Mouse (Mus musculus) megakaryocyte, embryonic 14.5 days (primary cell): ENCODE results near the gene Tbkbp1. TPM values are rescaled to one million over a fixed set of nuclear protein-coding genes. Genes with fewer than 3 reads are reported as not detected.

Experiments used
- H3K27me3 ChIP-seq: replicated peaks from 2 replicates; pipeline ENCODE3; 2012; ENCODE audit warnings: inconsistent platforms
- H3K36me3 ChIP-seq: replicated peaks from 2 replicates; pipeline ENCODE3; 2012; ENCODE audit warnings: low read length, inconsistent platforms, mixed read lengths
- H3K4me1 ChIP-seq: 2 replicates; pipeline ENCODE4 v1.6.1; 2012; ENCODE audit warnings: inconsistent platforms
- H3K4me3 ChIP-seq: replicated peaks from 2 replicates; pipeline ENCODE3; 2012; ENCODE audit warnings: moderate library complexity, mild to moderate bottlenecking, inconsistent platforms
- H3K9me3 ChIP-seq: 2 replicates; pipeline ENCODE4 v1.6.1; 2012; ENCODE audit warnings: inconsistent platforms
- FLI1 ChIP-seq: IDR thresholded peaks from 2 replicates; pipeline ENCODE4 v1.6.1; 2012; ENCODE audit warnings: low read length, inconsistent platforms, mixed read lengths
- GATA1 ChIP-seq: IDR thresholded peaks from 3 replicates; pipeline ENCODE4 v1.6.1; 2012; ENCODE audit warnings: mixed read lengths, low read length, inconsistent platforms, borderline replicate concordance
- polyA plus RNA-seq: library from polyadenylated mRNA; stranded (reverse); fragments of >175 nt; gene quantifications from 2 replicates; pipeline ENCODE4 v1.2.3, GENCODE M21; 2012; ENCODE audit warnings: low replicate concordance; ENCODE audit not compliant: insufficient read depth

The Tbkbp1 gene
- polyA plus RNA-seq, 1 experiment: 99.9 TPM

- peaks cover 65% of the 10 kb centered on the region for H3K36me3 ChIP-seq
- no peaks in the 10 kb centered on the region for H3K27me3 ChIP-seq
- TF ChIP-seq GATA1 (no peak), FLI1 (no peak)
- H3K9me3 ChIP-seq: no peaks in the 10 kb centered on the region
- peaks cover 97% of the 10 kb centered on the region for H3K4me1 ChIP-seq
- no peak overlapping the region for H3K4me3 ChIP-seq
Observed at GRCm38 (mm10) chr11:97145951-97146350, 5.3 kb downstream of the Tbkbp1 start.

GRCm38 (mm10) chr11:97145320-97145719 lies 6.0 kb downstream of the Tbkbp1 start:
- peaks cover 72% of the 10 kb centered on the region for H3K36me3 ChIP-seq
- TF ChIP-seq FLI1 (no peak), GATA1 (no peak)
- H3K4me3 ChIP-seq: no peak overlapping the region
- no peaks in the 10 kb centered on the region for H3K9me3 ChIP-seq
- H3K4me1 ChIP-seq: peaks cover 96% of the 10 kb centered on the region
- no peaks in the 10 kb centered on the region for H3K27me3 ChIP-seq

- no peaks in the 10 kb centered on the region for H3K27me3 ChIP-seq
- H3K4me1 ChIP-seq: peaks cover 82% of the 10 kb centered on the region
- peaks cover 87% of the 10 kb centered on the region for H3K36me3 ChIP-seq
Observed at GRCm38 (mm10) chr11:97143196-97143900, 7.9 kb downstream of the Tbkbp1 start.

DNA sequence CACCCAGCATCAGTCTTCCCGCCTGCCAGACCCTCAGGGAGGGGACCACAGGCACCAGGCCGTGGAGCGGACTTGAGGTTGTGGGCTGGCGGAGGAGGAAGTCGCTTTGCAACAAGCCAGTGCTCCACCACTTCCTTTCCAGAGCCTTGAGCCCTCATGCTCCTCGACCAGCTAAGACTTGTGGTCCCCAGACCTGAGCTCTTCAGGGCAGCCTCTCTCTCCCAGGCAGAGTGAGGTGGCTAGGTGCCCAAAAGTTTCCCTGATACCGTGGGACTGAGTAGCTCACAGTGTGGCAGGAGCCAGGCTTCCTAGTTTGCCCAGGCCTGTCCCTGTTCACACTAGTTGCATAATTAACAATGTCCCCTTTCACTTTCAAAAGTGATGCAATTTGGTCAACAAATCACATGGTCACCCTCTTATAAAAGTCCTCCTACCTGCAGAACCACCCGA lies 9.1 kb downstream of the Tbkbp1 start:
- Histone ChIP-seq H3K4me3 (peak overlapping the region; percentile 60), H3K9me3 (no peaks in the 10 kb centered on the region), H3K27me3 (no peaks in the 10 kb centered on the region), H3K4me1 (peaks cover 78% of the 10 kb centered on the region), H3K36me3 (peaks cover 87% of the 10 kb centered on the region)
- TF ChIP-seq GATA1 (no peak), FLI1 (no peak)

More at GRCm38 (mm10) chr11:97143196-97143900, 7.9 kb downstream of the Tbkbp1 start:
- Histone ChIP-seq H3K4me3 (peak overlapping the region; percentile 17), H3K9me3 (no peaks in the 10 kb centered on the region)
- no peak for TF ChIP-seq FLI1

- peaks cover 88% of the 10 kb centered on the region for H3K36me3 ChIP-seq
- no peak for TF ChIP-seq GATA1
- no peak for TF ChIP-seq FLI1
- H3K9me3 ChIP-seq: no peaks in the 10 kb centered on the region
- no peaks in the 10 kb centered on the region for H3K27me3 ChIP-seq
- H3K4me1 ChIP-seq: peaks cover 64% of the 10 kb centered on the region
- no peak overlapping the region for H3K4me3 ChIP-seq
Observed at GRCm38 (mm10) chr11:97140811-97141210, 10.5 kb downstream of the Tbkbp1 start.

DNA sequence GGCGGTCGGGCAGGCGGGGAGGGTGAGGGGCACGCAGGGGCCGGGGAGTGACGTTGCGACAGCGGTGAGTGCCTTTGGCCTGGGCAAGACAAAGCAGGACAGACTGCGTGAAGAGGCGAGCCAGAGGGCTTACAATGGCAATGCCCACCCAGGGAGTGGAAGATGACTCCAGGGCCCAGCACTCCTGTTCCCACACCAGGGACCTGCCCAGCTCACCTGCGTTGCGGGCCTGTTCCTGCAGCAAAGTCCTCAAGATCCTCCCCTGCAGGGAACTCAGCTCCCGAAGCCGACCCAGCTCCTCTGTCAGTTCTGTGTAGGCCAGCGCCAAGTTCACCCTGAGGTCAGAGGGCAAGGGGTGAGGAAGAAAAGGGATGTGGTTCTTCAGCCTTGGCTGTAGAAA lies 12.0 kb downstream of the Tbkbp1 start:
- Histone ChIP-seq H3K9me3 (no peaks in the 10 kb centered on the region), H3K27me3 (peaks cover 10% of the 10 kb centered on the region), H3K36me3 (peaks cover 82% of the 10 kb centered on the region), H3K4me3 (no peak overlapping the region), H3K4me1 (peaks cover 50% of the 10 kb centered on the region)
- no peak for TF ChIP-seq FLI1
- no peak for TF ChIP-seq GATA1

- Histone ChIP-seq H3K9me3 (no peaks in the 10 kb centered on the region), H3K4me3 (no peak overlapping the region), H3K36me3 (peaks cover 76% of the 10 kb centered on the region), H3K27me3 (peaks cover 15% of the 10 kb centered on the region), H3K4me1 (peaks cover 50% of the 10 kb centered on the region)
- TF ChIP-seq FLI1: no peak
- no peak for TF ChIP-seq GATA1
Observed at GRCm38 (mm10) chr11:97138554-97139226, 12.6 kb downstream of the Tbkbp1 start.

DNA sequence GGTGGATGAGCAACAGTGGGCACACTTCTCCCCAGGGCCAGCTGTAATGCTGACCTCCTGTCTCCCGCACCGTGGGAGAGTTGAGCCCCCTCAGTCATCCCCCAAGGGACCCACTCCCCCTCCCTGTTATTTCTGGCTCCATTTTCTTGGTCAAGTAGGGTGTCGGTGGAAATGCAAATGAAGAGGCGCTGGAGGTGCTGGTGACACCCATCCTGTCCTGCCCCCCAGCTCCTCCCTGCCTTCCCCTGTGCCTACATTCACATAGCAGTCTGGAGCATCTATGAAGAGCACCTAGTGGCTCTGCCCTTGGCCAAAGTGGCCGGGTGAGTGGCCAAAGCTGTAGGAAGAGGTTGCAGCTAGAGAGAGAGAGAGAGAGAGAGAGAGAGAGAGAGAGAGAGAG lies 18.0 kb downstream of the Tbkbp1 start:
- TF ChIP-seq FLI1 (no peak), GATA1 (no peak)
- H3K4me3 ChIP-seq: no peak overlapping the region
- peaks cover 63% of the 10 kb centered on the region for H3K27me3 ChIP-seq
- H3K9me3 ChIP-seq: no peaks in the 10 kb centered on the region
- peaks cover 35% of the 10 kb centered on the region for H3K36me3 ChIP-seq
- peaks cover 65% of the 10 kb centered on the region for H3K4me1 ChIP-seq

GRCm38 (mm10) chr11:97132185-97132584 lies 19.1 kb downstream of the Tbkbp1 start:
- TF ChIP-seq GATA1 (no peak), FLI1 (no peak)
- peaks cover 70% of the 10 kb centered on the region for H3K27me3 ChIP-seq
- H3K36me3 ChIP-seq: peaks cover 24% of the 10 kb centered on the region
- peaks cover 69% of the 10 kb centered on the region for H3K4me1 ChIP-seq
- no peaks in the 10 kb centered on the region for H3K9me3 ChIP-seq
- no peak overlapping the region for H3K4me3 ChIP-seq

DNA sequence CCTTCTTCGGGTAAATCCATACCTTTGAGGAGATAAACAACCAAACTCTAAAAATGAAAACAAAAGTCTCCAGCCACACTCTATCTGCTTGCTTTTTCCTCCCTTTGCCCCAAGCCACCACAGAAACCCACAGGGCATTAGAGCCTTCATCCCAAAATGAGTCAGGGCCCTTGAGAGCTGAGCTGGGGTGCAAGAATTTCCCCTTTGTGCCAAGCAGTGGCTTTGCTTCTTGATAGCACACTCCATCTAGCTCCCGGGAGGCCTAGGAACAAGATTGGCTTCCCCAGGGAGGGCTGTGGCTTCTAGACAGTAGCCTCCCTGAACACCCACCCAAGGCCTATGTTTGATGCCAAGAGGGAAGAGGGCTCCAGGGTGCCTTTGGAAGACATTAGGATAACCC lies 19.6 kb downstream of the Tbkbp1 start:
- TF ChIP-seq GATA1: no peak
- TF ChIP-seq FLI1: no peak
- H3K36me3 ChIP-seq: peaks cover 19% of the 10 kb centered on the region
- H3K4me1 ChIP-seq: peaks cover 74% of the 10 kb centered on the region
- peaks cover 71% of the 10 kb centered on the region for H3K27me3 ChIP-seq
- no peaks in the 10 kb centered on the region for H3K9me3 ChIP-seq
- H3K4me3 ChIP-seq: no peak overlapping the region

- Histone ChIP-seq H3K27me3 (peaks cover 80% of the 10 kb centered on the region), H3K4me3 (peak overlapping the region; percentile 19), H3K36me3 (peaks cover 7% of the 10 kb centered on the region), H3K4me1 (peaks cover 84% of the 10 kb centered on the region), H3K9me3 (no peaks in the 10 kb centered on the region)
- TF ChIP-seq GATA1 (no peak), FLI1 (no peak)
Observed at GRCm38 (mm10) chr11:97130318-97130717, 21.0 kb downstream of the Tbkbp1 start.
